Mouse (Mus musculus): ENCODE results near the gene Rnf217. TPM values are rescaled to one million over a fixed set of nuclear protein-coding genes. Genes with fewer than 3 reads are reported as not detected.

Gene Rnf217
- polyA plus RNA-seq, 1 experiment from 2014 or later, result 1.5 TPM

GRCm38 (mm10) chr10:31445291-31446124, 163.5 kb downstream of the Rnf217 start, which contains the start of gene Tpd52l1:
Gene Tpd52l1, minus strand, starts transcription at chr10:31445958.
- peak; percentile 100 for ATAC-seq
- Histone ChIP-seq H3K9ac (ENCODE audit: low read depth, low read length) (peak within 1 kb of the TSS; percentile 68), H3K4me1 (ENCODE audit: control insufficient read depth, insufficient read depth, low read length) (no peaks in the 10 kb centered on the region), H3K27me3 (ENCODE audit: control insufficient read depth, insufficient read depth, low read depth, low read length) (no peaks in the 10 kb centered on the region), H3K4me3 (ENCODE audit: low read depth, low read length) (peak within 1 kb of the TSS; percentile 63), H3K36me3 (ENCODE audit: control insufficient read depth, insufficient read depth, low read length) (no peaks in the 10 kb centered on the region), H3K4me2 (ENCODE audit: low read length) (peak within 1 kb of the TSS; percentile 84), H3K9me3 (replicated peaks; ENCODE audit: control insufficient read depth, low read length, poor library complexity, severe bottlenecking) (no peaks in the 10 kb centered on the region), H3K27ac (ENCODE audit: low read length) (no peak within 1 kb of the TSS)
- 1% methylated on average over 58 of the region's 59 CpGs for WGBS

DNA sequence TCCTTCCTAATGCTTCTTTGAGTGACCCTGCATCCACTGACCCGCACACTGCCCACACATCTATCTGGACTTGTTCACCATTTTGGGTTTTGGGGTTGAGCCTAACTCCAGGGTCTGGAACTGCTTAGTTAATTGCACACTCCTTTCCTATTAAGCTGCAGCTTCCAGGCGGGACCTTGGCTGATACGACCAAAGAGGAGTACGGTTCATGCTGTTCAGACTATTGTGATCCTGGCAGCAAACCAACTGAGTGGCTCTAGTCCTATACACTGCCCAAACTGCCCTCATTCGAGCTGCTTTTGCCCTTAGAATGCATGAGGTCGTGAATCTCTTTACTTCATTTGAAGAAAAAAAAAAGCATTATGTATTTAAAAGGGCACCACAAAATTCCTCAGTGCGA, 164.8 kb downstream of the Rnf217 start:
- Histone ChIP-seq H3K4me3 (ENCODE audit: low read depth, low read length) (no peak overlapping the region), H3K9ac (ENCODE audit: low read depth, low read length) (no peak overlapping the region), H3K36me3 (ENCODE audit: control insufficient read depth, insufficient read depth, low read length) (no peaks in the 10 kb centered on the region), H3K27me3 (ENCODE audit: control insufficient read depth, insufficient read depth, low read depth, low read length) (no peaks in the 10 kb centered on the region), H3K27ac (ENCODE audit: low read length) (no peak overlapping the region), H3K4me2 (ENCODE audit: low read length) (no peak overlapping the region), H3K4me1 (ENCODE audit: control insufficient read depth, insufficient read depth, low read length) (no peaks in the 10 kb centered on the region), H3K9me3 (replicated peaks; ENCODE audit: control insufficient read depth, low read length, poor library complexity, severe bottlenecking) (no peaks in the 10 kb centered on the region)
- WGBS, result 61% methylated on average over 7 of the region's 7 CpGs
- ATAC-seq, result no peak

Other genes starting within 250 kb of the Rnf217 start
- gene Tpd52l1, start 163.2 kb downstream of the Rnf217 start, polyA plus RNA-seq (2015; fragmentation: Nextera tagmentation; extraction: Ambion mirVana), result 53.6 and 62.1 TPM in 2 replicates